Mouse (Mus musculus) intestine, embryonic 15.5 days (tissue): ENCODE data around the gene Usp35. TPM values are rescaled to one million over a fixed set of nuclear protein-coding genes. Genes with fewer than 3 reads are reported as not detected.
A peak's percentile ranks its signal among the peaks of the same experiment; 100 is the strongest.

Experiments used
- ATAC-seq: fragments of 200-750 bp; cut with Nextera tagmentation; 2 replicates; pipeline ENCODE4 v1.8.0; 2017; ENCODE audit warnings: moderate TSS enrichment, moderate library complexity
- H3K27ac ChIP-seq: fragments of 300-500 bp; sonication (generic); 2 replicates; pipeline ENCODE4 v1.5.1; 2015; ENCODE audit warnings: mild to moderate bottlenecking, inconsistent platforms
- H3K27me3 ChIP-seq: fragments of 300-500 bp; sonication (generic); replicated peaks from 2 replicates; pipeline ENCODE4 v1.6.1; 2015; ENCODE audit warnings: inconsistent platforms
- H3K36me3 ChIP-seq: fragments of 300-500 bp; sonication (generic); 2 replicates; pipeline ENCODE4 v1.6.1; 2015; ENCODE audit warnings: inconsistent platforms
- H3K4me1 ChIP-seq: fragments of 300-500 bp; sonication (generic); replicated peaks from 2 replicates; pipeline ENCODE4 v1.6.1; 2015; ENCODE audit warnings: inconsistent platforms
- H3K4me2 ChIP-seq: fragments of 300-500 bp; sonication (generic); replicated peaks from 2 replicates; pipeline ENCODE4 v1.6.1; 2015; ENCODE audit warnings: mild to moderate bottlenecking, inconsistent platforms
- H3K4me3 ChIP-seq: fragments of 300-500 bp; sonication (generic); replicated peaks from 2 replicates; pipeline ENCODE4 v1.5.1; 2015; ENCODE audit warnings: inconsistent platforms
- H3K9ac ChIP-seq: fragments of 300-500 bp; sonication (generic); 2 replicates; pipeline ENCODE4 v1.6.1; 2015; ENCODE audit warnings: inconsistent platforms
- H3K9me3 ChIP-seq: fragments of 300-500 bp; sonication (generic); 2 replicates; pipeline ENCODE4 v1.6.1; 2016; ENCODE audit warnings: inconsistent platforms
- WGBS: fragments of 180-500 bp; shearing (Covaris S2); methylation state at CpG from one replicate; pipeline ENCODE4 v1.1.7; 2015; 5-methylcytosine and 5-hydroxymethylcytosine counted together
- polyA plus RNA-seq: library from polyadenylated mRNA; unstranded; fragments of >200 nt; fragmentation: Nextera tagmentation; extraction: Ambion mirVana; gene quantifications from 2 replicates; pipeline ENCODE4 v1.2.1, GENCODE M21; 2015

The Usp35 gene
- polyA plus RNA-seq, 1 experiment from 2014 or later = 1.2 TPM

GRCm38 (mm10) chr7:97309461-97310340, 22.1 kb downstream of the Usp35 start:
- 82% methylated on average over 4 of the region's 4 CpGs for WGBS
- no peaks in the 10 kb centered on the region for H3K27me3 ChIP-seq
- no peak overlapping the region for H3K27ac ChIP-seq
- peaks cover 7% of the 10 kb centered on the region for H3K36me3 ChIP-seq
- no peak overlapping the region for H3K9ac ChIP-seq
- ATAC-seq = no peak
- H3K4me2 ChIP-seq = no peak overlapping the region
- H3K9me3 ChIP-seq = no peaks in the 10 kb centered on the region
- no peak overlapping the region for H3K4me3 ChIP-seq
- H3K4me1 ChIP-seq = no peaks in the 10 kb centered on the region

DNA sequence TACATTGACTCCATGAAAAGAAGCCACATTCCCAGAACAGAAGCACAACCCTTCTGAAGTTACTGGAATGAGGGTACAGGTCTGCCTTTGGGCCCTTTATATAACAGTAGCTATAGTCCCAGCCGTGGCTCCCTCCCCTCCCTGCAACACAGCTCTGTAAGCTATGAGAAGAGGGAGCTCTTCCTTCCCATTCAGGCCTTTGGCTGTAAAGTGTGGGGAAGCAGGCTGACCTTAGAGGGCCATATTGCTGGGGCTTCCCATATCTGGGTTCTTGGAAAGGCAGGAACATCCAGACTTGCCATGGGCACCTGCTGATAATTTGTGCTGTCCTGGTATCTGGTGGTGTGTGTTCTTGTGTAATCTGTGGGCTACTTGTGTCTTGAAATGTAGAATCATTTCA, 24.3 kb downstream of the Usp35 start:
- ATAC-seq = no peak
- H3K4me3 ChIP-seq = no peak overlapping the region
- H3K4me2 ChIP-seq = no peak overlapping the region
- peaks cover 13% of the 10 kb centered on the region for H3K36me3 ChIP-seq
- H3K9me3 ChIP-seq = no peaks in the 10 kb centered on the region
- H3K27me3 ChIP-seq = no peaks in the 10 kb centered on the region
- H3K9ac ChIP-seq = no peak overlapping the region
- H3K4me1 ChIP-seq = no peaks in the 10 kb centered on the region
- no peak overlapping the region for H3K27ac ChIP-seq
- WGBS = 83% methylated on average over 1 of the region's 1 CpGs

GRCm38 (mm10) chr7:97306813-97307212, 25.0 kb downstream of the Usp35 start:
- WGBS = 98% methylated on average over 2 of the region's 2 CpGs
- no peaks in the 10 kb centered on the region for H3K4me1 ChIP-seq
- H3K36me3 ChIP-seq = peaks cover 13% of the 10 kb centered on the region

GRCm38 (mm10) chr7:97305206-97305605, 26.6 kb downstream of the Usp35 start:
- Histone ChIP-seq H3K4me3 (no peak overlapping the region), H3K4me1 (no peaks in the 10 kb centered on the region), H3K36me3 (peaks cover 13% of the 10 kb centered on the region), H3K4me2 (no peak overlapping the region), H3K9me3 (no peaks in the 10 kb centered on the region), H3K27me3 (no peaks in the 10 kb centered on the region), H3K27ac (no peak overlapping the region), H3K9ac (no peak overlapping the region)
- 79% methylated on average over 4 of the region's 4 CpGs for WGBS
- ATAC-seq = no peak

More at GRCm38 (mm10) chr7:97306813-97307212, 25.0 kb downstream of the Usp35 start:
- Histone ChIP-seq H3K4me3 (no peak overlapping the region), H3K27ac (no peak overlapping the region), H3K9me3 (no peaks in the 10 kb centered on the region), H3K27me3 (no peaks in the 10 kb centered on the region), H3K4me2 (no peak overlapping the region), H3K9ac (no peak overlapping the region)
- no peak for ATAC-seq

DNA sequence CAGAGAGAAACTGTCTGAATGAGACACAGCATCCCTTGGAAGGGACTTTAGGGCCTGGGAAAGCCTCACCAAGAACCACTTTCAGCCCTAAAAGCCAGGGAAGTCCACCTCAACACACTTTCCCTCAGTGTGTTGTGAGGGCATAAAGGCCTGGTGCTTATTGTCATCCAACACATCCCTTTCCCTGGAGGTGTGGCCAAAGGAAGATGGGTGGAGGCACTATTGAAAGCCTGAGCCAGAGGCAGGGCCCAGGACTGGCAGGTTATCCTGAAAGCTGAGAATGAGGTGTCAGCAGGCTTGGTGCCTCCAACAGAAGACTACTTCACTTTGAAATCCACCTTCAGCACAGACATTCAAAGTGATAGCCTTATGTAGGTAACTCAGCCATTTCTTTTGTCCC, 27.3 kb downstream of the Usp35 start:
- Histone ChIP-seq H3K36me3 (peaks cover 13% of the 10 kb centered on the region), H3K27ac (no peak overlapping the region), H3K9me3 (no peaks in the 10 kb centered on the region), H3K27me3 (no peaks in the 10 kb centered on the region), H3K9ac (no peak overlapping the region), H3K4me2 (no peak overlapping the region), H3K4me1 (no peaks in the 10 kb centered on the region), H3K4me3 (no peak overlapping the region)
- ATAC-seq = no peak

GRCm38 (mm10) chr7:97303614-97304013, 28.2 kb downstream of the Usp35 start:
- H3K4me2 ChIP-seq = no peak overlapping the region
- peaks cover 10% of the 10 kb centered on the region for H3K36me3 ChIP-seq
- H3K4me1 ChIP-seq = no peaks in the 10 kb centered on the region
- no peak overlapping the region for H3K9ac ChIP-seq
- no peak overlapping the region for H3K27ac ChIP-seq
- H3K4me3 ChIP-seq = no peak overlapping the region
- H3K27me3 ChIP-seq = no peaks in the 10 kb centered on the region
- ATAC-seq = no peak
- no peaks in the 10 kb centered on the region for H3K9me3 ChIP-seq
- 78% methylated on average over 2 of the region's 2 CpGs for WGBS

GRCm38 (mm10) chr7:97302876-97303275, 28.9 kb downstream of the Usp35 start:
- Histone ChIP-seq H3K36me3 (peaks cover 6% of the 10 kb centered on the region), H3K4me1 (no peaks in the 10 kb centered on the region), H3K4me3 (no peak overlapping the region), H3K9me3 (no peaks in the 10 kb centered on the region), H3K9ac (no peak overlapping the region), H3K27ac (no peak overlapping the region), H3K4me2 (no peak overlapping the region), H3K27me3 (no peaks in the 10 kb centered on the region)
- no peak for ATAC-seq
- 83% methylated on average over 4 of the region's 4 CpGs for WGBS

DNA sequence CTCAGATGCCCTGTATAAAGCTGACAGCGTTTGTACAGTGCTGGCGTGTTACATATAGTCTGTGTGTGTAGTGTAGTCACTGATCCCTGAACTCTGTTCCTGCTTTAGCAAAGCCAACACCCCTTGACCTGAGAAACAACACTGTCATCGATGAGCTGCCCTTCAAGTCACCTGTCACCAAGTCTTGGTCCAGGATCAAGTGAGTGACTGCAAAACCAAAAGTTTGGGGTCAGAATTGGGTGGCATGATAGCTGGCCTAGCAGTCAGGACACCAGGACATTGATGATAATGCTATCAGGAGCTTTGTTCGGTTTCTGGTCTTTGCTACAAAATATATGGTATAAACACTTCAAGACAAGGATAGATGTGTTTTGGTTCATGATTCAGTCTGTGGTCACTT, 29.6 kb downstream of the Usp35 start:
- no peak overlapping the region for H3K27ac ChIP-seq
- WGBS = 83% methylated on average over 4 of the region's 4 CpGs
- peaks cover 6% of the 10 kb centered on the region for H3K36me3 ChIP-seq
- H3K9me3 ChIP-seq = no peaks in the 10 kb centered on the region
- H3K27me3 ChIP-seq = no peaks in the 10 kb centered on the region
- ATAC-seq = no peak
- H3K4me1 ChIP-seq = no peaks in the 10 kb centered on the region
- H3K4me2 ChIP-seq = no peak overlapping the region
- H3K9ac ChIP-seq = no peak overlapping the region
- H3K4me3 ChIP-seq = no peak overlapping the region

- no peaks in the 10 kb centered on the region for H3K4me1 ChIP-seq
- no peaks in the 10 kb centered on the region for H3K9me3 ChIP-seq
- no peak overlapping the region for H3K9ac ChIP-seq
- no peaks in the 10 kb centered on the region for H3K27me3 ChIP-seq
- H3K36me3 ChIP-seq = peaks cover 6% of the 10 kb centered on the region
- no peak for ATAC-seq
- H3K27ac ChIP-seq = no peak overlapping the region
- H3K4me3 ChIP-seq = no peak overlapping the region
- WGBS = 87% methylated on average over 8 of the region's 8 CpGs
- no peak overlapping the region for H3K4me2 ChIP-seq
Measured at GRCm38 (mm10) chr7:97301321-97301720, 30.5 kb downstream of the Usp35 start.

- peaks cover 6% of the 10 kb centered on the region for H3K36me3 ChIP-seq
- 88% methylated on average over 2 of the region's 2 CpGs for WGBS
- no peak for ATAC-seq
Measured at GRCm38 (mm10) chr7:97300914-97301313, 30.9 kb downstream of the Usp35 start.

DNA sequence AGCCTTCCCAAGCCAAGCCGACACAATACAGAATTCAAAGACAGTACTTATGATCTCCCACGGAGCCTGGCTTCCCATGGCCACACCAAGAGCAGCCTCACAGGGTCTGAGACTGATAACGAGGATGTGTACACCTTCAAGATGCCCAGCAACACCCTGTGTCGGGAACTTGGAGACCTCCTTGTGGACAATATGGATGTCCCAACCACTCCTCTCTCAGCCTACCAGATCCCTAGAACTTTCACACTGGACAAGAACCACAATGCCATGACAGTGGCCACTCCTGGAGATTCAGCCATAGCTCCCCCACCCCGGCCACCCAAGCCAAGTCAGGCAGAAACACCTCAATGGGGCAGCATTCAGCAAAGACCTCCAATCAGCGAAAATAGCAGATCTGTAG, 32.9 kb downstream of the Usp35 start:
- 81% methylated on average over 6 of the region's 6 CpGs for WGBS
- Histone ChIP-seq H3K36me3 (peaks cover 2% of the 10 kb centered on the region; the same call in 1 of the 2 replicates), H3K9me3 (no peaks in the 10 kb centered on the region), H3K27me3 (no peaks in the 10 kb centered on the region), H3K27ac (no peak overlapping the region), H3K4me3 (no peak overlapping the region), H3K4me2 (no peak overlapping the region), H3K4me1 (no peaks in the 10 kb centered on the region), H3K9ac (no peak overlapping the region)
- no peak for ATAC-seq

More at GRCm38 (mm10) chr7:97300914-97301313, 30.9 kb downstream of the Usp35 start:
- Histone ChIP-seq H3K27me3 (no peaks in the 10 kb centered on the region), H3K4me2 (no peak overlapping the region), H3K4me1 (no peaks in the 10 kb centered on the region), H3K9me3 (no peaks in the 10 kb centered on the region), H3K4me3 (no peak overlapping the region), H3K27ac (no peak overlapping the region), H3K9ac (no peak overlapping the region)

GRCm38 (mm10) chr7:97298279-97298678, 33.5 kb downstream of the Usp35 start:
- Histone ChIP-seq H3K9ac (no peak overlapping the region), H3K27me3 (no peaks in the 10 kb centered on the region), H3K27ac (no peak overlapping the region), H3K9me3 (no peaks in the 10 kb centered on the region), H3K4me3 (no peak overlapping the region), H3K4me1 (no peaks in the 10 kb centered on the region), H3K36me3 (peaks cover 2% of the 10 kb centered on the region; the same call in 1 of the 2 replicates), H3K4me2 (no peak overlapping the region)
- 95% methylated on average over 2 of the region's 2 CpGs for WGBS
- ATAC-seq = no peak

DNA sequence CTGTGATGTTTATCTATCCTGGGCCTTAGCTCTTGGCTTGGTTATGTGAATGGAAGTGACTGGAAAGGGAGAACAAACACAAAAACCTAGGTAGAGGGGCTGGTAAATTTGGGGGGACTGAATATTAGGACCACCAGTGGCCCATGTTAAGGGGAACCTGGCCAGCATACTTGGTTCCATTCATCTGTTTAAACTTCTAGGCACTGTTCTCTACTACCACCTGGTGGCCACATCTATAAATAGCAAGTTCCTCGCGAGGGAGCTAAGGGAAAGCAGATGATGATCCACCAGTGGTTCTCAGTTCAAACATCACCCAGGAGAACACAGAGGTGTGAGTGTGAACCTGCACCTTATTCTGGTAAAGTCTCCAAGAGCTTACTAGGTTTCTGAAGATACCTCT, 34.4 kb downstream of the Usp35 start:
- H3K27ac ChIP-seq = no peak overlapping the region
- H3K9ac ChIP-seq = no peak overlapping the region
- WGBS = 0% methylated on average over 2 of the region's 2 CpGs
- H3K4me1 ChIP-seq = no peaks in the 10 kb centered on the region
- no peak overlapping the region for H3K4me2 ChIP-seq
- peak; percentile 28 for ATAC-seq
- H3K9me3 ChIP-seq = no peaks in the 10 kb centered on the region
- no peaks in the 10 kb centered on the region for H3K27me3 ChIP-seq
- H3K4me3 ChIP-seq = no peak overlapping the region
- no peaks in the 10 kb centered on the region for H3K36me3 ChIP-seq
